Mouse (Mus musculus): ENCODE results near the gene Hoxc11.

Gene Hoxc11

DNA sequence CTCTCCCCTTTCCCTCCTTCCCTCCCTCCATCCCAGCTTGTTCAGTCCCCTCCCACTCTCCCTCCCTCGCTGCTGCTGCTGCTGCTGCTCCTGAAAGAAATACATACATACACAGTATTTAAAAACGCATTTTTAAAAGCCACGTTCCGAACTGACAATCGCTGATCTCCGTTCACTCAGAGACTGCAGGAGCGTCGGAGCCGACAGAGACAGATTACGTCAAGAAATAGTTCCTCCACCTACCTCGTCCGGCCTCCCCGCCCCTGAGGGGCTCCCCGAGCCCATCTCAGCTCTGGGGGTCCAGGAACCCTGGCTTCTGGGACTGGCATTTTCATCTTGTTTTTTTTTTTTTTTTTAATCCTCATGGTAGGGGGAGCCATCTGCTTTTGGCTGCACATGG, 26.7 kb downstream of the Hoxc11 start:
- no peak for DNase-seq (ENCODE audit: low read depth, low spot score)

DNA sequence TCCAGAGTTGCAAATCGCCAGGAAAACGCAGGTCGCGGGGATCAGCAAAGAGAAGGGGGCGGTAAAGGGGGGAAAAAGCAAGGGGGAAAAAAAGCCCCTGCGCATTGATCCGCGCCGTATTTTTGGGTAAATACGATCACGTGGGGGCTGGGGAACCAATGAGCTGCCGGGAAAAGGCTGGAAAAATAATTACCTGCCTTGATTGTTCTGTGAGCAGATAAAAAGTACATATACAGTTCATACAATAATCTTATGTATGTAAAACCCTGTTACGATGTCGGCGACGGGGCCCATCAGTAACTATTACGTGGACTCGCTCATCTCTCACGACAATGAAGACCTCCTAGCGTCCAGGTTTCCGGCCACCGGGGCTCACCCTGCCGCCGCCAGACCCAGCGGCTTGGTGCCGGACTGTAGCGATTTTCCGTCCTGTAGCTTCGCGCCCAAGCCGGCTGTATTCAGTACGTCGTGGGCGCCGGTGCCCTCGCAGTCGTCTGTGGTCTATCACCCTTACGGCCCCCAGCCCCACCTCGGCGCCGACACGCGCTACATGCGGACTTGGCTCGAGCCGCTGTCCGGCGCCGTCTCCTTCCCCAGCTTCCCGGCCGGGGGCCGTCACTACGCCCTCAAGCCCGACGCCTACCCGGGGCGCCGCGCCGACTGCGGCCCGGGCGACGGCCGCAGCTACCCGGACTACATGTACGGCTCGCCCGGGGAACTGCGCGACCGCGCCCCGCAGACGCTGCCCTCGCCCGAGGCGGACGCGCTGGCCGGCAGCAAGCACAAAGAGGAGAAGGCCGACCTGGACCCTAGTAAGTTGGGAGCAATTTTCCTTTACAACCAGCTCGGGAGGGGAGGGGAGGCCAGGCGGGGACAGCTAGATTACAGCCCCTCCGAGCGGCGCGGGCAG, 27.4 kb downstream of the Hoxc11 start:
- no peak for DNase-seq (ENCODE audit: low read depth, low spot score)

- no peak for DNase-seq (ENCODE audit: low read depth, low spot score)
These were observed 29.5 kb downstream of the Hoxc11 start for GRCm38 (mm10) chr15:102983716-102984115.

DNA sequence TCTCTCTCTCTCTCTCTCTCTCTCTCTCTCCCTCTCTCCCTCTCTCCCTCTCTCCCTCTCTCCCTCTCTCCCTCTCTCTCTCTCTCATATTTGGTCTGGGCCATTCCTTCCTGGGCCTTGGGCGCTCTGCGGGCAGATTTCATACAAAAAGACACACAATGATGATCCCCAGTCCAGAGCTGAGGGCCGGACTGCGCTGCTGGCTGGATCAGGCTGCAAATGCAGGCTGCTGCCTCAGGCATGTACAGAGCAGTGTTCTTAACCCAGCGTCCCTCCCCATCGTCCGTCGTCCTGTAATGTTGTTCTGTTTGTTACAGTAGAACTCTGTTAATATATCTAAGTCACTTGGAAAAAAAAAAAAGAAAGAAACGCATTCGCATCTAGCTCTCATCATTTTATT, 30.3 kb downstream of the Hoxc11 start:
- DNase-seq (ENCODE audit: low read depth, low spot score) = no peak

- no peak for DNase-seq (ENCODE audit: low read depth, low spot score)
These were observed 30.7 kb downstream of the Hoxc11 start for GRCm38 (mm10) chr15:102984925-102985324.

- DNase-seq (ENCODE audit: low read depth, low spot score) = peak; percentile 44
These were observed 33.1 kb downstream of the Hoxc11 start for GRCm38 (mm10) chr15:102987124-102987833.

DNA sequence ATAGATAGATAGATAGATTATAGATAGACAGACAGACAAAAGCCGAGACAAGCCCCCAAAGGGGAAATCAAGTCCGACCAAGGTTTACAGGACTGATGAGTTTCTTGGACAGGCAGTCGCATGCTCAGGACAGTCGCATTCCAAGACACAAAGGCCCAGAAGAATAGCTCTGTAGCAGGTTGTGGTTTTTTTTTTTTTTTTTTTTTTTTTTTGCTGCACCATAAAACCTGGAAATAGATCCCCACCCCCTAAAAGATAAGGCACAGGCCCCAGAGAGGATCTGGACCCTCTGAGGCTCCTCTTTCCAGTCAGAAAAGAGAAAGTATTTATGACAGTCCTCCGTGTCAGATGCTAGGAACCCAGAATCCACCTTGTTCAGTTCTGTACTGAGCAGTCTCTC, 33.9 kb downstream of the Hoxc11 start:
- no peak for DNase-seq (ENCODE audit: low read depth, low spot score)

GRCm38 (mm10) chr15:102990461-102991397, 36.5 kb downstream of the Hoxc11 start, which contains the start of gene Hoxc8:
Hoxc8 (plus strand) TSS chr15:102990607.
- DNase-seq (ENCODE audit: low read depth, low spot score) = no peak

- DNase-seq (ENCODE audit: low read depth, low spot score) = no peak
These were observed 37.6 kb downstream of the Hoxc11 start for GRCm38 (mm10) chr15:102991782-102992181.

DNA sequence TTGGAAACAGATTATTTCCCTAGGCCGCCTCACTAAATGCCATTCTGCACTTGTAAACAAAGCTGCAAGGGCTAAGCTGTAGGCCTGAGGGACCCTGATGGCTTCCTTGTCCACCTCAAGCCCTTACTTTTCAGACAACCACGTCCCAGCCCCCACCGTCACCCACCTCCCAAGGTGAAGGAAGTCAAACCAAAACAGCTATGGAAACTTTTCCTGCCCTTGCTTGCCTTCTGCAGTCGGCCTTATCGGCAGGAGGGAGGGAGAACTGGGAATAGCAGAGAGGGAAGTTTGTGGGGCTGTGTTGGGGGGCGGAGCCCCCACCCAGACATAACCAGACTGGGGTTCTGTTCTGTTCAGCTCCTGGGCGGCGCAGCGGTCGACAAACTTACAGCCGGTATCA, 38.0 kb downstream of the Hoxc11 start:
- no peak for DNase-seq (ENCODE audit: low read depth, low spot score)

DNA sequence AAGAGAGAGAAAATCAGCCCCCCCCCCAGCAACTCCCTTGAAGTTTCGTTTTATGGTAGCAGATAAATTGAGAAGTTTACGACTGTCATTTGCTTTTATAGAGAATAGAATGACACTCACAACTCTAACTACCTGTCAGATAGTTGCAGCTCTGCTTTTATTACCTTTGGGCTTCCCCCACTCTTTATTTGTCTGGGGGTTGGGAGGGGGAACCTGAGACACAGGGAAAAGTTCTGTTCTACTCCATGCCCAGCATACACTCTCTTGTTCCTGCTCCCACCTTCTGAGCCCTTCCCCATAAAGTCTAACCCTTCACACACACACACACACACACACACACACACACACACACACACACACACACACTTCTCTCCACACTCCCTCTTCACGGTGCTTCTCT, 38.6 kb downstream of the Hoxc11 start:
- DNase-seq (ENCODE audit: low read depth, low spot score) = no peak

DNA sequence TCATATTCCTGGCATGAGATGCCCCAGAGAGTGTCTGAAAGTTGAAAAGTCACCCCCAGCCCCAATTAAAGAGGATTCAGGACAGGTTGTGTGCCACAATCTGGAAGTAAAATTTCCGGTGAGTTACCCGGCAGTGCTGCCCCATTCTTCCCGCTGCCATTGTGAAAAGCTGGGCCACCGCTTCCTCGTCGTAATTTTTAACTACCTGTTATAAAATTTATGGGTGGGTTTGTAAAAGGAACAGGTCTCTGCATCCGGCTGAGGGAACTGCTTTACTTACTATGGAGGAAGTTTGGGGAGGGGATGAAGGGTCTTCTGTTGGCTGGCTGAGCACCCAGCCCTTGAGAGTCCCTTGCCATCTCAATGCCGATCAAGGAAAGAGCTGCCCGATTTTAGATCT, 42.3 kb downstream of the Hoxc11 start:
- no peak for DNase-seq (ENCODE audit: low read depth, low spot score)

GRCm38 (mm10) chr15:102997431-102997830, 43.2 kb downstream of the Hoxc11 start:
- DNase-seq (ENCODE audit: low read depth, low spot score) = no peak

- no peak for DNase-seq (ENCODE audit: low read depth, low spot score)
These were observed 43.7 kb downstream of the Hoxc11 start, which contains the start of gene Hoxc6 for GRCm38 (mm10) chr15:102997939-102998355. Hoxc6 (plus strand) TSS chr15:102998257.

- no peak for DNase-seq (ENCODE audit: low read depth, low spot score)
These were observed 44.5 kb downstream of the Hoxc11 start for GRCm38 (mm10) chr15:102998608-102999182.

- no peak for DNase-seq (ENCODE audit: low read depth, low spot score)
These were observed 45.1 kb downstream of the Hoxc11 start for GRCm38 (mm10) chr15:102999183-102999831.

DNA sequence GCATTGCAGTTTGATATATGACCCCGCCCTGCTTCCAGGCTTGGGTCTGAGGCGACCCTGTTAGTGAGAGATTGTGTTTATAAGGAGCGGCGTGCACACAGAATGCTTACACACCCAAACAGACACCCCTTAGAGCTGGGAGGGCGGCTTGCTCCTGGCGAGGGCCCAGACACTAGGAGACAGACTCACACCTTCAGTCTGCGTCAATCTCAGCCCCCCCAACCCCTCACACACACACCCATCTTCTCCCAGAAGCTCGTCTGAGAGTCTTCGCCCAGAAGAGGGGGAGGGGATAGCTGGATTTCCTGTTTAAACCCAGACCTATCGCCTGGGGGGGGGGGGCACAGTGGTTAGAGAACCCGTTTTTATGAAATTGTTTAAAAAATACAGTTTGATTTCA, 45.7 kb downstream of the Hoxc11 start:
- no peak for DNase-seq (ENCODE audit: low read depth, low spot score)

GRCm38 (mm10) chr15:103000501-103000901, 46.3 kb downstream of the Hoxc11 start:
- no peak for DNase-seq (ENCODE audit: low read depth, low spot score)

GRCm38 (mm10) chr15:103001370-103001769, 47.1 kb downstream of the Hoxc11 start:
- DNase-seq (ENCODE audit: low read depth, low spot score) = no peak

DNA sequence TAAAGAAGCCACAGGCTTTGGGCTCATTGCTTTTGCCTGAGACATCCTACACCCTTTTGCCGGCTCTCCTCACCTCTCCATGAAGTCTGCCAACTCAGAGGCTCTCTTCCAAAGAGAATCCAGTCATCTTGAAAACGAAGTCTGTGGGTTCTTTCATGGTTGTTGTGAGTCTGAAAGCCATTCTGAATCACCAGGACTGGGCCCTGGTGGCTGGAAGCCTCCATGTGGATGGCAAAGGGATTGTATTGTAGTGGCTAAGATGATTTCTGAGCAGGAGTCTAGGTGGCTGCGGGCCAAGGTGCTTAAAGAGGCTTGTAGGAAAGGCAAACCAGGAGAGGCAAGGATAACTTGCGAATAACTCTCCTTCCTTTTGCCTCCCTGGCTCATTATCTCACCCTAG, 47.9 kb downstream of the Hoxc11 start:
- no peak for DNase-seq (ENCODE audit: low read depth, low spot score)
